Comparison of ENCODE assay signal across 9 mouse cellular contexts in genomic region chr11:88146264-88147060, GRCm38 (mm10). TPM values are rescaled to one million over a fixed set of nuclear protein-coding genes. Genes with fewer than 3 reads are reported as not detected.
DNase-seq lines count a peak whose midpoint lies in the region; ATAC-seq lines count a peak whose summit lies in the region.
"Had no signal": no experiment of that assay in that cellular context is flagged by ENCODE, and none has a peak within 500 bp of the region (broad histone marks: within the 10 kb centered on the region; RNA-seq: fewer than 3 reads in every experiment).

No protein-coding gene starts in this region.

- WGBS in heart, embryonic 13.5 days = 65% methylated on average over 12 of the region's 12 CpGs
- WGBS in midbrain, embryonic 10.5 days = 87% methylated on average over 12 of the region's 12 CpGs
- 88% methylated on average over 12 of the region's 12 CpGs for WGBS in midbrain, embryonic 11.5 days
- 62% methylated on average over 12 of the region's 12 CpGs for WGBS in hindbrain, embryonic 14.5 days
- WGBS in neural tube, embryonic 14.5 days = 66% methylated on average over 12 of the region's 12 CpGs

- peaks cover 5% of the 10 kb centered on the region; the same call in 1 of the 2 replicates for H3K36me3 ChIP-seq in heart, embryonic 13.5 days
- H3K36me3 ChIP-seq in midbrain, embryonic 10.5 days = peaks cover 8% of the 10 kb centered on the region
- no peaks in the 10 kb centered on the region; the same call in 1 of the 2 replicates for H3K36me3 ChIP-seq in midbrain, embryonic 11.5 days (ENCODE audit: control insufficient read depth, insufficient read depth, low read length)
- H3K36me3 ChIP-seq in hindbrain, embryonic 14.5 days (replicated peaks; ENCODE audit: control insufficient read depth, insufficient read depth) = no peaks in the 10 kb centered on the region
- no peaks in the 10 kb centered on the region for H3K36me3 ChIP-seq in neural tube, embryonic 14.5 days (ENCODE audit: control insufficient read depth, insufficient read depth, low read length)

- H3K27ac ChIP-seq in heart, embryonic 13.5 days (replicated peaks) = peak overlapping the region; percentile 92
- peak overlapping the region; percentile 74 for H3K27ac ChIP-seq in midbrain, embryonic 10.5 days (replicated peaks)
- H3K27ac ChIP-seq in midbrain, embryonic 11.5 days (ENCODE audit: low read depth, low read length) = no peak overlapping the region
- H3K27ac ChIP-seq in hindbrain, embryonic 14.5 days = peak overlapping the region; percentile 38; the same call in 1 of the 2 replicates
- peak overlapping the region; percentile 29 for H3K27ac ChIP-seq in neural tube, embryonic 14.5 days (ENCODE audit: low read depth, low read length)

- ATAC-seq in heart, embryonic 13.5 days (ENCODE audit: extremely low read depth, insufficient number of reproducible peaks, low FRiP score, low TSS enrichment) = no peak
- ATAC-seq in midbrain, embryonic 11.5 days (ENCODE audit: low FRiP score) = no peak
- no peak for ATAC-seq in hindbrain, embryonic 14.5 days (ENCODE audit: low FRiP score)
- ATAC-seq in neural tube, embryonic 14.5 days (ENCODE audit: low read depth) = no peak

- H3K4me2 ChIP-seq in heart, embryonic 13.5 days = no peak overlapping the region
- H3K4me2 ChIP-seq in midbrain, embryonic 11.5 days = no peak overlapping the region
- H3K4me2 ChIP-seq in hindbrain, embryonic 14.5 days (replicated peaks) = no peak overlapping the region
- H3K4me2 ChIP-seq in neural tube, embryonic 14.5 days (ENCODE audit: low read depth, low read length) = no peak overlapping the region

- no peak for DNase-seq in heart, adult 9 months (ENCODE audit: low spot score in 2 of 2)
- DNase-seq in midbrain, embryonic 10.5 days (ENCODE audit: low spot score) = no peak
- DNase-seq in midbrain, embryonic 11.5 days (ENCODE audit: low spot score, missing footprints) = no peak
- no peak for DNase-seq in hindbrain, embryonic 14.5 days (ENCODE audit: low spot score)
- DNase-seq in kidney, adult 18-20 months = no peak
- no peak for DNase-seq in urinary bladder, postnatal 25 days (ENCODE audit: low spot score)
- DNase-seq: cerebellum, postnatal 25 days had no signal

- H3K27me3 ChIP-seq in heart, embryonic 13.5 days (replicated peaks) = no peaks in the 10 kb centered on the region
- no peaks in the 10 kb centered on the region for H3K27me3 ChIP-seq in midbrain, embryonic 10.5 days (ENCODE audit: low read depth, poor library complexity, severe bottlenecking)
- H3K27me3 ChIP-seq in midbrain, embryonic 11.5 days (ENCODE audit: control insufficient read depth, insufficient read depth, low read length) = no peaks in the 10 kb centered on the region
- H3K27me3 ChIP-seq in hindbrain, embryonic 14.5 days (ENCODE audit: control insufficient read depth, insufficient read depth, low read length) = no peaks in the 10 kb centered on the region
- no peaks in the 10 kb centered on the region for H3K27me3 ChIP-seq in neural tube, embryonic 14.5 days (ENCODE audit: control insufficient read depth, insufficient read depth, low read length)

- H3K4me1 ChIP-seq in heart, embryonic 13.5 days = peaks cover 66% of the 10 kb centered on the region
- peaks cover 93% of the 10 kb centered on the region for H3K4me1 ChIP-seq in midbrain, embryonic 10.5 days
- peaks cover 46% of the 10 kb centered on the region for H3K4me1 ChIP-seq in midbrain, embryonic 11.5 days (ENCODE audit: control insufficient read depth, insufficient read depth, low read length)
- peaks cover 35% of the 10 kb centered on the region for H3K4me1 ChIP-seq in hindbrain, embryonic 14.5 days (replicated peaks; ENCODE audit: control insufficient read depth, insufficient read depth, low read length)
- H3K4me1 ChIP-seq in neural tube, embryonic 14.5 days (ENCODE audit: control insufficient read depth, insufficient read depth, low read length) = peaks cover 21% of the 10 kb centered on the region

- no peaks in the 10 kb centered on the region for H3K9me3 ChIP-seq in heart, embryonic 13.5 days
- H3K9me3 ChIP-seq in midbrain, embryonic 10.5 days (replicated peaks) = no peaks in the 10 kb centered on the region
- no peaks in the 10 kb centered on the region for H3K9me3 ChIP-seq in midbrain, embryonic 11.5 days (ENCODE audit: control insufficient read depth, low read length)
- no peaks in the 10 kb centered on the region for H3K9me3 ChIP-seq in hindbrain, embryonic 14.5 days (ENCODE audit: control insufficient read depth, low read length)
- no peaks in the 10 kb centered on the region for H3K9me3 ChIP-seq in neural tube, embryonic 14.5 days (ENCODE audit: control insufficient read depth, low read length)

- H3K4me3 ChIP-seq in heart, embryonic 13.5 days = no peak overlapping the region
- H3K4me3 ChIP-seq in midbrain, embryonic 10.5 days = no peak overlapping the region
- H3K4me3 ChIP-seq in midbrain, embryonic 11.5 days (ENCODE audit: low read depth, low read length) = no peak overlapping the region
- H3K4me3 ChIP-seq in hindbrain, embryonic 14.5 days (replicated peaks; ENCODE audit: low read length) = no peak overlapping the region
- H3K4me3 ChIP-seq in neural tube, embryonic 14.5 days (ENCODE audit: low read depth, low read length) = no peak overlapping the region

- no peak overlapping the region for H3K9ac ChIP-seq in heart, embryonic 13.5 days
- H3K9ac ChIP-seq in midbrain, embryonic 11.5 days (ENCODE audit: low read length) = no peak overlapping the region
- H3K9ac ChIP-seq in hindbrain, embryonic 14.5 days = no peak overlapping the region
- H3K9ac ChIP-seq in neural tube, embryonic 14.5 days (replicated peaks; ENCODE audit: low read depth, low read length) = no peak overlapping the region

RNA-seq across cellular contexts. Expression of gene Cuedc1, which starts 48.6 kb away (rescaled TPM):
- polyA plus RNA-seq in heart, embryonic 13.5 days (2015; fragmentation: Nextera tagmentation; extraction: Ambion mirVana) = 16.8 and 18.1 TPM in 2 replicates
- 26.4 and 27.2 TPM in 2 replicates for polyA plus RNA-seq in midbrain, embryonic 10.5 days (2016; fragmentation: Nextera tagmentation; extraction: Ambion mirVana)
- 16.5 and 17.0 TPM in 2 replicates for polyA plus RNA-seq in midbrain, embryonic 11.5 days (2014; fragmentation: Nextera tagmentation; extraction: Ambion mirVana)
- polyA plus RNA-seq in hindbrain, embryonic 14.5 days (2014; fragmentation: Nextera tagmentation; extraction: Ambion mirVana) = 32.4 and 37.8 TPM in 2 replicates
- 34.0 and 38.3 TPM in 2 replicates for polyA plus RNA-seq in neural tube, embryonic 14.5 days (2014; fragmentation: Nextera tagmentation; extraction: Ambion mirVana)

RNA-seq across cellular contexts. Expression of gene Mrps23, which starts 57.7 kb away (rescaled TPM):
- polyA plus RNA-seq in heart, embryonic 13.5 days (2015; fragmentation: Nextera tagmentation; extraction: Ambion mirVana) = 76.0 and 82.1 TPM in 2 replicates
- polyA plus RNA-seq in midbrain, embryonic 10.5 days (2016; fragmentation: Nextera tagmentation; extraction: Ambion mirVana) = 70.6 and 78.8 TPM in 2 replicates
- 88.8 TPM in 2 replicates for polyA plus RNA-seq in midbrain, embryonic 11.5 days (2014; fragmentation: Nextera tagmentation; extraction: Ambion mirVana)
- 67.8 and 68.7 TPM in 2 replicates for polyA plus RNA-seq in hindbrain, embryonic 14.5 days (2014; fragmentation: Nextera tagmentation; extraction: Ambion mirVana)
- polyA plus RNA-seq in neural tube, embryonic 14.5 days (2014; fragmentation: Nextera tagmentation; extraction: Ambion mirVana) = 63.7 and 67.9 TPM in 2 replicates
